Mouse (Mus musculus): ENCODE measurements around the gene Slc45a3.

Slc45a3 gene

DNA sequence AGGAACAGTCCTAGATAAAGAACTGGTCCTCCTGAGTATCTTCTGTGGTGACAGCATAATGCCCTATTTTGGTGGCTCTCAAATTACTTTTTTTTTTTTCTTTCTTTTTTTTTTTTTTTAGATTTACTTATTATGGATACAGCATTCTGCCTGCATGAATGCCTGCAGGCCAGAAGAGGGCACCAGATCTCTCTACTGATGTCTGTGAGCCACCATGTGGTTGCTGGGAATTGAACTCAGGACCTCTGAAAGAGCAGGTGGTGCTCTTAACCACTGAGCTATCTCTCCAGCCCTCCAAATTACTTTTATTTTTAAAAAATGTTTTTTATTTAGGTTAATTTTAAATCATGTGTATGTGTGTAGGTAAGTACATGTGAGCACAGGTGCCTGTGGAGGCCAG is 37.7 kb downstream of the Slc45a3 start:
- DNase-seq: no peak

DNA sequence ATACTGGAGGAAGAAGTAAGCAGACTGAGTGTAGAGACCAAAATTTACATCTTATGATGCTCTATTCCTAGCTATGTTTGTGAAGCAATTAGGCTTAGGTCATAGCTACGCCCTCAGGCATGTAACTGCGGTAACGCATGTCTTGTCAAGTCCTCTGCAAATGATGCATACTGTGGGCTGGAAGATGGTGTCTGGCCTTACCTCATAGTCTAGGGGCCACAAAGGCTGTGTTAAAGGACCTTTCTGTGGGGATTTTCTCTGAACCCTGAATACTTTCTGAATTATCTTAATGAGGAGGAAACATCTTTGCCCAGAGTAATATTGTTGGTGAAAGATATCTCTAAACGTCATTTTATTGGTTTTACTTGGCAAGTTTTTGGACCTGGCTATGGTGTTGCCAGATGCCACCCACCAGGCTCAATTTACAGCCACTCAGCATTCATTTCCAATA is 39.1 kb downstream of the Slc45a3 start:
- DNase-seq: no peak

DNA sequence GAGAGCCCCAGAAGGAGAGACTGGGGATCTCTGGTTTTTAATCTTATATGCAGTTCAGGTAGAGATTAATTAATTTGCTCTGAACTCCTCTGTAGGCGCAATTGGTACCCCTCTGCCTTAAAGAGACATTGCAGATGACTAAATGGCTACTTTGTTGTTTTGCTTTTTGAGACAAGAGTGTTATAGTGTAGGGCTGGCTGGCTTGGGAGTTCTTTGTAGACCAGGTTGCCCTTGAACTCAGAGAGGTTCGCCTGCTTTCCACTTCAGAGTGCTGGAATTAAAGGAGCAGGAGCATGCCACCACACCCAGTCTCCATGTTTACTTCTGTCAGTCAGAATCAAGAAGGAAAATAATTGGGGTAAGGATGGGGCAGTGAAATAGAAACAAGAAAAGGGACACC is 40.3 kb downstream of the Slc45a3 start:
- DNase-seq: no peak

DNA sequence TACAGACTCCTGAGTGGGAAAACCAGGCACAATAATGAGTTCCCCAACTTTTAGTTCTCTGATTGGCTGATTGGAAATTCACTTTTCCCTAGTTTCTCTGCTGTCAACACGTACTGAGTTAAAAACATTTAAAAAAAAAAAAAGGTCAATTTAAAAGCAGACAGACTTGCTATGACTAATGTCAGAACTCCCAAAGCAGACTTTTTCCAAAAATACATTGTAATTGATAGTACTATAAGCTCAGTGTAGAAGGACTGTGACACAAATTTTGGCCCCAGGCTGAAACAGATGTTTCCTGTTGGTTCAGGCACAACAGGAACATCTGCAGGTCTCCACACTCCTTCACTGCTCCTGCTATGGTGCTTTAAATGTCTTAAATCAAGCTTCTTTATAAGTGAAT is 41.0 kb downstream of the Slc45a3 start:
- DNase-seq: peak; percentile 31 to 70

DNA sequence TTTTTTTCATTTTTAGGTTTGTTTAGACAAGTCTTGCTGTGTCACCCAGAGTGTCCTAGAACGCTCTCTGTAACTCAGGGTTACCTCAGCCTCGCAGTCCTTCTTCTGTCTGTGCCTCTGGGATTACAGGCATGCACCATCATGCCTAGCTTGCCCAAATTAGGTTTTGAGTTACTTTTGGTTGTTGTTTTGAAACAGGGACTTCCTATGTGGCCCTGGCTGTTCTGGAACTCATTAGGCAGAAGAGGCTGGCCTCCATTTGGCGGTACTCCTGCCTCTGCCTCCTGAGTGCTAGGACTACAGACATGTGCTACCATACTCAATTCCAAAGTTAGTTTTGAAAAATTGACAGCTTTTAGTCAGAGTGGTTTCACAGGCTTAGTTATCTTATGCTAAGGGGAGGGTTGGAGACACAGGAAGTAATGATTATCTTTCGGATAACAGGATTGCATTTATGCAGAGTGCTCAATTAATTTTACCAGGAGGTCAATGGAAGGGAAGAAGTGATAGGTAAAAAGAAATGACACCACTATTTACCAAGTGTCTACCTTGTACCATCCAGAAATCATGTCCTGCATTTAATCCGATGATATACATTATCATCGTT is 41.9 kb downstream of the Slc45a3 start:
- DNase-seq: no peak

DNA sequence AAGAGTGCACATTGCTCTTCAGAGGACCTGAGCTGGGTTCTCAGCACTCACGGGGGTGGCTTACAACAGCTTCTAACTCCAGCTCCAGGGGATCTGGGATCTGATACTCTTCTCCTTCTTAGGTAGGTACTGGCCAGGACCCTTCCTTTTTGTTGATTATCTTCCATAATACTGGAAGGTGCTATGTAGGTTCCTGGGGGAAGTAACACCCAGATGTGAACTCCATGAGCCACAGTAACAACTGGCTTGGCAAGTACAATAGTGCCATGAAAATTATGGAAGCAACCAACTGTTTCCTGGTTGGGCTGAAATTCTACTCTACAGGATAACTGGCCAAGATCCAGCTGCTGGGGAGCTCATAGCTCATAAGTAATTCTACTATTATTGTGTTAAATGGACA is 42.7 kb downstream of the Slc45a3 start:
- DNase-seq: no peak

DNA sequence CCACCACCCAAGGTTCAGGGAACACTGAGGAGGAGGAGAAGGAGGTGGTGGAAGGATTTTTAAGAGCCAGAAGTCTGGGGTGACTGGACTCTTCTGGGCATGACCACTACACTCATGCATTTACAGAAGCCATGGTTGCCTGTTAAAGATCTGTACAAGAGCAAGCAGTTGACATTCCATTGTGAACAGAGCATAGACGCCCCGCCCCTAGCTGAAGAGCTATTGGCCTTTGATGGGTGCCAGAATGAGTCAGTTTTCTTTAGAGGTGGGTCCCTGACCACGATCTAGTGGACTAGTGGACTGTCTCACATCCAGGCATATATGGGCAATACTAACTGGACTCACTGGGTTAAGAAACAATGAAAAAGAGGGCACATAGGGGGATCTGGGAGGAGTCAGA is 43.3 kb downstream of the Slc45a3 start:
- DNase-seq: no peak

DNA sequence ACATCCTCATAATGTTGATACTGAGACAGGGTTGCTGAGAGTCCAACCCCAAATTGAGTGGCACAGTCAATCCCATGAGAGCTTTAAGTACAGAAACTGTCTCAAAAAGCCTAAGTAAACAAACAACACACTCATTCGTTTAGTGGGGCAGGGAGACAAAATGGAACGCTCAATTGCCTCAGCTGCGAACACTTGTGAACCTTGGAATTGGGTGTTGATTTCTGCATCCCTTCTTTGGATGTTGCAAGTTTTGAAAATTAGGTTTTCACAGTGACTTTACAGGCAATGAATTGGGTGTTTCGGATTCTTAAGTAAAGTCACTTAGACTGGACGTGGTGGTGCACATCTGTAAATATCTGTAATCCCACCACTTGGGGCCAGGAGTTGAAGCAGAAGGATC is 44.0 kb downstream of the Slc45a3 start:
- DNase-seq: no peak

DNA sequence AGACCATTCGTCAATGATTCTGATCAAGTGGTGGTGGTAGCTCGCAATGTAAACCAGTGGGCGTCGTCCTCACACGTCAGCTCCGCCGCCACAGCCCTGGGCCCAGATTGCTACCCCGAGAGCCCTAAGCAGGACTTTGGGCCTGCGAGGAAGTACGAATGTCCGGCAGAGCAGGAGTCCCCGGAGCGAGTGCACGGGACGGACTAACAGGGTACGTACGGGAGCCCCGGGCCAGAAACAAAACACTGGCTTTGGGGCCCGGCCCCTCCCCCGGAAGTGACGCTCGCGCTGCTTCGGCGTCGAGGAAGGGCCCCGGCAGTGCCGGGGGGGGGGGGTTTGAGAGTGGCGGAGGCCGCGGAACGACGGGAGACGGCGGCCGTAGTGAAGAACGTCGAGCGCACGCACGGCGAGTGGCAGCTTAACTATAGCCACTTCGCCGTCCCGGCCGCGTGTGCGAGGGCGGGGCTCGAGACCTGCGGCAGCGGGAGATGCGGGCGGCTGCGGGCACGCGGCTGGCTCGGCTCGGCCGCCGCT is 44.6 kb downstream of the Slc45a3 start, which contains the start of gene Elk4:
Elk4 (plus strand) TSS at position 326 of the 534 bp plus-strand sequence.
- DNase-seq: peak; percentile 95 to 97

DNA sequence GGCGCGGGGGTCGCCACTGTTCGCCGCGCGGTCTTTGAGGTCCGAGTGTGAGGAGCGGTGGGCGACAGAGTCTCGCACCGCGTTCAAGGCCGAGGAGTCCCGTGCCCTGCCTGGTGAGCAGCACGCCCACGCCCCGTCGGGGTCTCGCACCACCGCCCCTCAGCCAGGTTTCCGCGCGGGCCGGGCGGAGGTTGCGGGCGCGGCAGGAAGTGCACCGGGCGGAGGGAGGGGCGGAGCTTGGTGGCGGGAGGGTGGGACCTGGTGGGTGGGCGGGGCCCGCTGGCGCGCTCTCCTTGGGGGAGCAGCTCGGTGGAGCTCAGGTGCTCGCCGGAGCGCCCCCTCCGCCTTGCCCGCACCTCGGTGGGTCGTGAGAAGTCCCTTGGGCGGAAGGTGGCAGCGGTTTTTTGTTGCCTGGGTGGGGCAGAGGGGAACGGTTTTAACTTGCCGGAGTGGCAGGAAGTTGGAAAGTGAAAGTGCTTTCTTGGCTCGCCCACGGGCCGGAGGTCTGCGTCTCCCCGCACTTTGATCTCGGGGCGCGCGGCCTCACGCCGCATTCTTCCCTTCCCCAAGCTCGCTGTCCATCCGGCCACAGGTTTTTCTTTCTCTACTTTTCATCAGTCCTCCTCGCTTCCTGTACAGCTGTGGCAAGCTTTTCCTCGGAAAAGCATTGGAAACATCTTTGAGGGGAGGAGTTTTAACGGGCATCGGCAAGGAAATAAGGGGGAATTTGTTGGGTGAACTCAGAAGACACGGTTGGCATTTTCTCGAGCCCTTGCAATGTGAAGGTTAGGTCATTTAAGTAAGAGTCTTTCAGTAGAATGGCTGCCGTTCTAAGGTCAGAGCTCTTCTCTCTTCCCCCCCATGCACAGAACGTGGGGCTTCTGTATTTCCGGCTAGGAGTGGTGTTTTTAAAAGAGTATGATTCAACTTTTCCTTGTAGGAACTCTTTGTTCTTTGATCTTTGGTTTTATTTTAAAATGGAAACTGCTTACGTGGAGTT is 45.4 kb downstream of the Slc45a3 start:
- DNase-seq: peak; percentile 87 to 95

DNA sequence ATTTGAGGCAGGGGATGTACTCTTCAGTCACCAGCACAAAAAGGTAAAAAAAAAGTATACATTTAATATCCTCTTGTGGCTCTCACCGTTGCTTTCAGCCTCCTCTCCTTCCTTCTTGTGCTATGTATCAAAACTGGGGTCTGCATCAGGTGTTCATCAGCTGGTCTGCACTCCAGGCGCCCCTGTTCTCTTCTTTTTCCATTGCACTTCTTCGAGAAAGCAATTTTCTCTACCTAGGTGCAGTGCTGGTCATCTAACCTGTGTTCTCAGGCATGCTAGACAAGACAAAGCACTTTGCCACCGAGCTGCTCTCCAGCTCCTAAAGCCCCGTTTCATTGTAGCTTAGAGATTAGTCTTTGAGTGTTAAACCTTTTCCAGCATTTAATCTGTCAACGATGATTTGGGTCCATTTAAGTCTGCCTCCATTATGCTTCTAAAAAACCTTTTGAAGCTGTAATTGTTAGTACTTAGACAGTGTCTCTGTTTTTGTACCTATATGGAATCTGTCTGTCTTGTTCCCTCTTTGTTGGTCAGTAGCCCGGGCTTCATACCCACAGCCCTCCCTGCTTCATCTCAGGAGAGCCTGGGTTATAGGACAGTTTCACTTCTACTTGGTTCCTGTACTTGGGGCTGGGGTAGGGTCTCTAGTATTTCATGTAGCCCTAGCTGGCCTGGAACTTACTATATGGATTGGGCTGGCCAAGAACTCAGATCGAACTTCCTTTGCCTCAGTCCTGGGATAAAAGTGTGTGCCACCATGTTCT is 46.3 kb downstream of the Slc45a3 start:
- DNase-seq: no peak

DNA sequence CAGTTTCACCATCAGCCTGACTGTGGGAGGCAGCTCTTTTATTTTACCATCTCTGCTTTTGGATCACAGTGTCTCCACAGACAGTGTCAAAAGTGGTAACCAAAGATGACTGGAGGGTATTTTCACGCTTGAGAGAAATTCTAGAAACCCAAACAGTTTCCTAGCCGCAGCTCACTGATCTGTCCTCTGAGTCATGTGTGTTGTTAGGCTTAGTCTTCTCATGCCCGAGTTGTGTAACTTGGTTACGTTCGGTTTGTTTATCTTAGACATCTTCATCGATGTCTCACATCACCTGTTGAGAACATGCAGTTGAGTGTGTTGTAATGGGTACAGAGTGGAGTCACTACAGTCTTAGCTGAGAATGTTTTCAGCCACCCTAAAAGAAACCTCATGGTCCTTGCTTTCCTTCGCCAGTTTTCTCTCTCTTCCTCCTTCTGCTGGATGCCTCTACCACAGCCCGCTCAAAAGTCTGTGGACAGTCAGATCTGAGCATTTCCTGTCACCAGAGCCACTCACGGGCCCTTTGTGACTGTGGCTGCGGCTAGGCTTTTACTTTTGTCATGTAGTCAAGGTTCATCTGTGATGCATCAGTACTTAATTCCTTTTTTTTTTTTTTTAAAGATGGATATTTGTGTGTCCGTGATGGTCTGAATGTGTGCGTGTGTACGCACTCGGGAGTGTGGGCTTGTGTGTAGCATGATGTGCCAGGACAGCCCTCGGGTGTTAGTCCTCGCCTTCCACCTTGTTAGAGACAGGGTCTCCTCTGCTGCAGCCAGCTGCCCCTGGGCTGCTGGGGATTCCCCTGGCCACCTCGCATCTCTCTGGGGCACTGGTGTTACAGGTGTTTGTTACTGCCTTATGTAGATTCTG is 48.1 kb downstream of the Slc45a3 start:
- peak in 1 of 2 experiments; percentile 18 for DNase-seq

DNA sequence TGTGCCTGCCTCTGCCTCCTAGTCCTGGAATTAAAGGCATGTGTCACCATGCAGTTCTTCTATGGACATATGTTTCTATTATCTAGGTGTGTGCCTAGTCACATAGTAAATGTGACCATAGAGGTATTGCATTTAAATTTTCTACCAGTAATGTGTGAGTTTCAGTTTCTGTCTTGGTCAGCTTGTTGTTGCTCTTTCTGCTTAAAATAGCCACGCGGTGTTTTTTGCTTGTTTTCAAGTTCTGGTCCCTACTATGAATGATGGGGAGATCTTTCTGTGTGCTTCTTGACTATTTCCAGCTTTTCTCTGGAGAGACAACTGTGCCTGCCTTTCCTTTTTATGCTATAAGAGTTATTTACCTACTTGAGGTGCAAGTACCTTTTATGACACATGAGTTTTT is 49.0 kb downstream of the Slc45a3 start:
- no peak for DNase-seq

DNA sequence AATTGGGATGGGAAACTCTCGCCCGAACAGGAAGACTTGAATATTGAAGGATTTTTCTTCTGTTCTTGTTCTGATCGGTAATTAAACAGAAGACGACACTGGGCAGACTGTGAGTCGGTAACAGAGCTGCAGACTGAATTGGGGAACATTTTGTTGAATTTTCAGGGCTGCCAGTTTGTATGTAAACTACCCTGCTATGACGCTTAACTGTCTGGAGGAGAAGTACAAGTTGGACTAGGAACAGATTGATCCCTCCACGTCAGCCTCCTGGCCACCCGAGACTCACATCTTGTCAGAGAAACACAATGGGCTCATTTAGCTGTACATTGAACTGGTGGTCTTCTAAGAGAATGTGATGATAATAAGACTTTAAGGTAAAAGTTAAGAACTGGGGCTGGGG is 50.1 kb downstream of the Slc45a3 start:
- DNase-seq: no peak

DNA sequence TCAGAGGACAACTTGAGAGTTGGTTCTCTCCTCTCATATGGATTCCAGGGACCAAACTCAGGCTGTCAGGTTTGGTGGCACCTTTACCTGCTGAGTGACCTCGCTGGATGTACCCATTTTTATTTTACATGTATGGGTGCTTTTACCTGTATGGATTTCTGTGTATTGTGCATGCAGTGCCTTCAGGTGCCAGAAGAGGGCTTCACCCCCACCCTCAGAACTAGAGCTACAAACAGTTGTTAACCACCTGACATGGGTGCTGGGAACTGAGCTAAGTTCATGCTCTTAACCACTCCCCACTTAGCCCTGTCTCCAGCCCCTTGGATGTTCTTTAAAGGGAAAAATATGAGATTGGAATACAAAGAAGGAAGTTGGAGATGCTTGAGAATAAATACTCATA is 52.0 kb downstream of the Slc45a3 start:
- DNase-seq: no peak

DNA sequence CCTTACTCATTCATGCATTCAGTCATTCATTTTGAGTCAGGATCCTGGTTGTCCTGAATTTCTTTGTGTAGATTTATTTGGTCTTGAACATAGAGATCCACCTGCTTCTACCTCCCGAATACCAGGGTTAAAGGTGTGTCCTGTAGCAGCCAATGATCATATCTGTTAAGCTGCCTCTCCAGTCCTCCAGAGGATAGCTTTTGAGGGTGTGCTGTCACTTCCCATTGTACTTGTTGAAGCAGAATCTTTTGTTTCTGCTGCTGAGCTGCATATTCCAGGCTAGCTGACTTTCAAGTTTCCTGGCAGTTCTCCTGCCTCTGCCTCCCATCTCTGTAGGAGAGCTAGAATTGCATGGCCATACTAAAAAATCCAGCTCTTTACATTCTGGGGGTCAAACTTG is 53.9 kb downstream of the Slc45a3 start:
- DNase-seq: no peak

DNA sequence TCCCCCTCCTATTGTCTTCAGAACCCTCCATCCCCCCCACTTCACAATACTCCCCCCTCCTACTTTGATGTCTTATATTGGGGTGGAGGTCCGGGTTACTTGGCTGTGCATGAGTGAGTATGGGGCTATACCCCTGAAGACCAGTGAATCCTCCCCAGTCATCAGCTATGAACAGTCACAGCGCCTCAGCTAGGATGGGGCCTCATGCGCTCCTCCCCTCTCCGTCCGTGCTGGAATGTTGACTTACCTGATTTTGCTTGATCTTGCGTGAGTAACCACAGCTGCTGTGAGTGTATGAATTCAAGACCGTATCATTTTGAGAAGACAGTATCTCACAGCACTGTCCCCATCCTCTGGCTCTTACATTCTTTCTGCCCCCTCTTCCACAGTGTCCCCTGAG is 57.1 kb downstream of the Slc45a3 start:
- DNase-seq: no peak

DNA sequence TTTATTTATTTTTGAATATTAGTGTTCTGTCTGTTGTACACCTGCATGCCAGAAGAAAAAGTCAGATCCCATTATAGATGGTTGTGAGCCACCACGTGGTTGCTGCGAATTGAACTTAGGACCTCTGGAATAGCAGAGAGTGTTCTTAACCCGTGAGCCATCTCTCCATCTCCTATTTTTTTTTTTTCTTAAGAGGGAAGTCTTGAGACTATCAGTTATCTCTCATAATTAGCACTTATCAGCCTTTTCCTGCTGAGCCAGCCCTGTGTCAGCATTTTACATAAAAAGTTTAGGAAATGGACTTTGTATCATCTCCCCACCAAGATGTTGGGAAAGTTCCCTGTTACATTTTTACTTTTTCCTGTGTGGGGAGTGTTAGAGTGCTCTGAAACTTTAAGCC is 59.3 kb downstream of the Slc45a3 start:
- no peak for DNase-seq

DNA sequence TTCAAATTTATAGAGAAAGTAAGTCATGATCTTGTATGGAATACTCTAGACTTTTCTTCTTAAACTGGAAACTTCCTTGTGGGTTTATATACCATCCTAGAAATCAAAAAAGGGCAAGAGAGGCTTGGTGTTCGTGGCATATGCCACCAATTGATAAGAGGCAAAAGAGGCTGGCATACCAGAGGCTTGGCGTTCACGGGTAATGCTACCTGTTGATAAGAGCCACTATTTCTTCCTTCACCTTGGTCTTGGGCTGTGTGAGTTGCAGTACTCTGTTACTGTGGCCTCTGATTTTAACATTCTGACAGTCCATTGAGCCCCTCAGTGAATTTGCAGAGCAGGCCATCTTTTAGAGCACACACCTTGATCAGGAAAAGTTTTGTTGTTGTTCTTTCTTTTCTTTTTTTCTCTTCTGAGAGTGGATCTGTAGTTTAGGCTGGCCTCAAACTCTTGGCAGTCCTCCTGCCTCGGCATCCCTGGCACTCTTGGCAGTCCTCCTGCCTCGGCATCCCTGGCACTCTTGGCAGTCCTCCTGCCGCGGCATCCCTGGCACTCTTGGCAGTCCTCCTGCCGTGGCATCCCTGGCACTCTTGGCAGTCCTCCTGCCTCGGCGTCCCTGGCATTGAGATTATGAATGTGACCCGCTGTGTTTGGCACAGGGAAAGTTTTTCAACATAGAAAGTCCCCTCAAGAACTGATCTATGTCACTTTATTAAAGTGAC is 64.3 kb downstream of the Slc45a3 start:
- DNase-seq: no peak

DNA sequence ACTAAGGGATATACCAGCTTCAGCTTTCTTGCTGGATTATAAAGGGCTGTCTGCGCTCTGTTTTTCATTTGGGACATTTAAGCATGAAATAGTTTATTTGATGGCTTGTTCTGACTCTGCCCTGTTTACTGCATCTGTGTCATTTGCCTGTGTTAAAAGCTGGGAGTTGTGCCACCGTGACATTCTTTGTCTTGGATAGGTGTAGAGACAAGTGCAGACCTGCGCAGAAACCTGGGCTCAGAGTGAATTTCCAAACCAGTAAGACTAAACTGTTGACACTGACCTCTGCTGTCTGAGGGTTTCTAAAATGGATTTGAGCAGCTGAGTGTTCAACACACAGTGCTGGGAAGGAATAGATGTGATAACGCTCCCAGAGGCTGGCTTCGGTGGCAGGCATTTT is 65.2 kb downstream of the Slc45a3 start:
- DNase-seq: no peak

DNA sequence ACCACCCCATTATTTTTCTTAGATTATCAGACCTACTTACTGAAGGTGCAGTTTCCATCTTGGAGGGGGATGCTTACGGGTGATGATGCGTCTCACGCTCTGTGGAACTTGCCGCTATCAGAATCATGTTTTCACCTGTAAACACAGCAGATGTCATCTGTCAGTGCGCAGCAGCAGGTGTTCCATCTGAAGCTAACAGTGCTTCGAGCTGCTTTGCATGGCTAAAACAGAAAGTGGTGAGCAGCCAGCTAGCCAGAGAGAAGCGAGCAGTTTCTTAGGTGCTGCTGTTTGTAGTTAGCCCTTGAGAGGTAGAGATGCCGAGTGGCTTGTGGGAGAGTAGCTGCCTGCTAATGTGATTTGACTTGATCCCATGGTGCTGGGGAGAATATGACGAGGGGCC is 65.6 kb downstream of the Slc45a3 start:
- DNase-seq: no peak
